Mouse (Mus musculus) forelimb bud, embryonic 11.5 days (tissue): Measurements from ENCODE around the gene Fam102a.
A peak's percentile ranks its signal among the peaks of the same experiment; 100 is the strongest.
"Not testable (repeated sequence)": the region's sequence is repeated elsewhere in the genome, so short reads cannot be mapped to it uniquely, and the experiment has no call there.

ENCODE experiments used
- DNase-seq: peaks from one replicate; pipeline ENCODE4 v3.0.0-alpha.2; 2012; ENCODE audit warnings: low read depth, low spot score

The Fam102a gene

DNA sequence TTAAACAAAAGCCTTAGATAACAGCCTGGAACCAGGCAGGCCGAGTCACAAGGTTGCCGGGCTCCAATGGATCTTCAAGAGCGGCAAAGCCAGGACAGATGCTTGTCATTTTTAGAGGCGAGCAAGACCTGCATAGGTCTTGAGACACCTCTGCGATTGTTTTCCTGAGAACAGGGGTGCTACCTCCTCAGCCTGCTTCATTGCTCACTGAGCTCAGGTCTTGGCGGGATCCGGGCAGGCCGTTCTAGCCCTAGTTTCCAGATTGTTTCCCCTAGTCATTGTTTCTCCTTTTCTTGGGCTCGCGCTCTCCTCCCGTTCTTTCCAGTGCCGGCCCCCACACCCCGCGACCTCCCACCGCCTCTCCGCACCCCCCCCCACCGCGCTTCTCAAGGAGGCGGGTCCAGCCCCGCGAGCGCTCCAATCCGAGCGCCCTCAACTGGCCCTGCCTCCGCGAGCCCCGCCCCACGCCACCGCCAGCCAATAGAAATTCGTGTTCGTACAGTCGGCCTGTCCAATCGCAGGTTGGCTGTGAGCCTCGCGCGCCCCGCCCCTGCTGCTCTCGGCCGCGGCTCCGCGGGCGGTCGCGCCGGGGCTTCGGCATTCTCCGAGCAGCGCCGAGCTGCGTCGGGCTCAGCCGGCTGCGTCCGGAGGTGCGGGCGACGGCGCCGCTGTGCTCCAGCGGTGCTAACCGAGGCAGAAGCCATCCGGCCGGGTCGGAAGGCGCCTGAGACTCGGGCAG lies at the start of gene Fam102a:
TSS of gene Fam102a (plus strand) at position 600 of the 739 bp plus-strand sequence.
- peak; percentile 96 for DNase-seq

DNA sequence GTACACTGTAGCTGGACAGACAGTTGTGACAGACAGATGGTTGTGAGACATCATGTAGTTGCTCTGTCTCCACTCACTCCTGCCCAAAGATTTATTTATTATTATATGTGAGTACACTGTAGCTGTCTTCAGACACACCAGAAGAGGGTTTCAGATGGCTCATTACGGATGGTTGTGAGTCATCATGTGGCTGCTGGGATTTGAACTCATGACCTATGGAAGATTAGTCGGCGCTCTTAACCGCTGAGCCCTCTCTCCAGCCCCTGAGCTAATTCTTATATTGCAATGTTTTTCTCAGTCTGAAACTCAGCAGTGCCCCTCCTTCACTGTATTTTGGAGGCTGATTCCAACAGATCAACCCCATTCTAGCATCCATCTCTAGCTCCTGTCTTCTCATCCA lies 49.4 kb upstream of the Fam102a start:
- no peak for DNase-seq

GRCm38 (mm10) chr2:32486155-32486554 lies 49.0 kb upstream of the Fam102a start:
- no peak for DNase-seq

DNA sequence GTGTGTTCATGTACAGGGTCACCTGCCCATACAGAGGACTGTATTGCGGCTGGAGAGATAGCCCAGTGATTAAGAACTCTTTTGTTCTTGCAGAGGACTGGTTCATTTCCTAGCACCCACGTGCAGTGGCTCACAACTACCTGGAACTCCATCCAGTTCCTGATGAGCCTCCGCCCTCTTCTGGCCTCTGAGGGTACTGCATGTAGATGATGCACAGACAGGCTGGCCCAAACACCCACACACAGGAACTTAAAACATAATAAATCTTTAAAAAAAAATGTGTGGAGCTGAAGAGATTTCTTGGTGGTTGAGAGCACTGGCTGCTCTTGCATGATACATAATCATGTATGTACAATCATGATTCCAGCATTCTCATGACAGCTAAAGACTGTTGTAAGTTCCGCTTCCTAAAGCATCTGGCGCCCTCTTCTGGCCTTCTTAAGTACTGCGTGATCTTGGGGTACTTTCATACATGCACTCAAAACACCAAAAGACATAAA lies 48.0 kb upstream of the Fam102a start:
- peak; percentile 94 for DNase-seq

GRCm38 (mm10) chr2:32488679-32489078 lies 46.5 kb upstream of the Fam102a start:
- peak; percentile 90 for DNase-seq

- not testable (repeated sequence) for DNase-seq
Observed at GRCm38 (mm10) chr2:32490730-32491129, 44.4 kb upstream of the Fam102a start.

GRCm38 (mm10) chr2:32492661-32493060 lies 42.5 kb upstream of the Fam102a start:
- no peak for DNase-seq

GRCm38 (mm10) chr2:32493301-32493701 lies 41.8 kb upstream of the Fam102a start:
- DNase-seq, result no peak

GRCm38 (mm10) chr2:32494522-32494921 lies 40.6 kb upstream of the Fam102a start:
- no peak for DNase-seq

- DNase-seq, result no peak
Observed at GRCm38 (mm10) chr2:32495185-32495726, 39.9 kb upstream of the Fam102a start.

GRCm38 (mm10) chr2:32496190-32496589 lies 38.9 kb upstream of the Fam102a start:
- DNase-seq, result no peak

DNA sequence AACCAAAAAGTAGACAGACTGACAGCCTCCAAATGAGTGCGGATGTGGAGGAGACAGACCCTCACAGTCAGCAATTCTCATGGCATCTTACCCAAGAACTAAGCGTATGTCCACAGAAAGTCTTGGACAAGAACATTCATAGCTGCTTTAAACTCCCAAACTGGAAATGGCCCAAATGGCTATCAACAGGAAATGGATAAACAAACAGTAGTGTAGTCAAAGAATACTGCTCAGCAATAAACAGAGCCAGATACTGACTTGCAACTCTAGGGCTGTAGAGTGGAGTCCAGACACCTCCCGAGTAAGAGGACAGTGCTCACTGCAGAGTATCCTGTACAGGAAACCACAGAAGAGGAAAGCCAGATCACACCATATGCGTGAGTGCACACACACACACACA lies 35.8 kb upstream of the Fam102a start:
- DNase-seq, result no peak

DNA sequence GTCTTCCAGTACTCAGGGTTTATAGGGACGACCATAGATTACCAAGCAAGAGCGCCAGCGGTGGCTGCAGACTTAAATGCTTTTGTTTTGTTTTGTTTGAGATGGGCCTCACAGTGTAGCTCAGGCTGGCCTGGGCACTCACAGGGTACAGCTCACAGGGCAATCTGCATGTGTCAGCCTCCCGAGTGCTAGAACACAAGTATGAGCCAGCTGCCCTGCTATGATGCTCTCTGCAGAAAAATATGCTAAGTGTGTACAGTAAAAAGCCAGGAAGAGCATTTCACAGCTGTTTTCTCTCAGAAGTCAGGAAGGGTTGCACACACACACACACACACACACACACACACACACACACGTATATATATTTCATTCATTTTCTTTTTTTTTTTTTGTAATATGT lies 34.7 kb upstream of the Fam102a start:
- no peak for DNase-seq

DNA sequence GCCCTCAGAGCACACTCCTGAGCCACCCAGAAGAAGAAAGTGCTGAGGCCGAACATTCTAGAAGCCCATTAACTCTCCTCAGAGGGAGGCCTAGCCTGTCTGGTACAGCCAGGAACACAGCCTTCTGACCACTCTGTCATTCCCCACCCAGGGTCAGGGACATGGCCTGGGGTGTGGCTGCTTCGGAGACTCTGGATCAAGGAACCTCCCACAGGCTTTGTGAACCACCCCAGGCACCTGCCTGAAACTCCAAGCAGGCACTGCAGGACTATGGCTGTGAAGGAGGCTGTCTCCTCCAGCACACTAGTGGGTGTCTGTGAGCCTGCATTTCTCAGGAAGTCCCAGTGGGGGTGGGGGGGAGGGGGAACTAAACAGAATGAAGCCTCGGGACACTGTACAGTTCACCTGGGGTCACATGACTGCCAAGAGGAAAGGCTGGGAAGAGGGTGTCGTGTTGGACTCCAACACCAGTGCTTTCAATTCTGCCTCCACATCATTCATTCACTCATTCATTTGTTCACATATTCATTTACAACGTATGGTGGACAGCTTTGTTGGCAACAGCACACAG lies 33.3 kb upstream of the Fam102a start:
- DNase-seq, result no peak

GRCm38 (mm10) chr2:32502843-32503242 lies 32.3 kb upstream of the Fam102a start:
- no peak for DNase-seq

GRCm38 (mm10) chr2:32503588-32503987 lies 31.5 kb upstream of the Fam102a start:
- DNase-seq, result no peak

DNA sequence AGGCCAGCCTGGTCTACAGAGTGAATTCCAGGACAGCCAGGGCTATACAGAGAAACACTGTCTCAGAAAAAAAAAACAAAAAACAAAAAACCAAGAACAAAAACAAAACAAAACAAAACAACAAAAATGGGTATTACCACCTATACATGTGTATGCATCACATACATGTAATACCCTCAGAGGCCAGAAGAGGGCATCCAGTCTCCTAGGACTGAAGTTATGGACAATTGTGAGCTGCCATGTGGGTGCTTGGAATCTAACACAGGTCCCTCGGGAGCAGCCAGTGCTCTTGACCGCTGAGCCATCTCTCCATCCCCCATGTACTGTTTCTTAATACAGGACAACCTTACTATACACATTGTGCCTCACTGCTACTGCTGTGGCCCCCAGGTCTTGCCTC lies 29.6 kb upstream of the Fam102a start:
- DNase-seq, result no peak

DNA sequence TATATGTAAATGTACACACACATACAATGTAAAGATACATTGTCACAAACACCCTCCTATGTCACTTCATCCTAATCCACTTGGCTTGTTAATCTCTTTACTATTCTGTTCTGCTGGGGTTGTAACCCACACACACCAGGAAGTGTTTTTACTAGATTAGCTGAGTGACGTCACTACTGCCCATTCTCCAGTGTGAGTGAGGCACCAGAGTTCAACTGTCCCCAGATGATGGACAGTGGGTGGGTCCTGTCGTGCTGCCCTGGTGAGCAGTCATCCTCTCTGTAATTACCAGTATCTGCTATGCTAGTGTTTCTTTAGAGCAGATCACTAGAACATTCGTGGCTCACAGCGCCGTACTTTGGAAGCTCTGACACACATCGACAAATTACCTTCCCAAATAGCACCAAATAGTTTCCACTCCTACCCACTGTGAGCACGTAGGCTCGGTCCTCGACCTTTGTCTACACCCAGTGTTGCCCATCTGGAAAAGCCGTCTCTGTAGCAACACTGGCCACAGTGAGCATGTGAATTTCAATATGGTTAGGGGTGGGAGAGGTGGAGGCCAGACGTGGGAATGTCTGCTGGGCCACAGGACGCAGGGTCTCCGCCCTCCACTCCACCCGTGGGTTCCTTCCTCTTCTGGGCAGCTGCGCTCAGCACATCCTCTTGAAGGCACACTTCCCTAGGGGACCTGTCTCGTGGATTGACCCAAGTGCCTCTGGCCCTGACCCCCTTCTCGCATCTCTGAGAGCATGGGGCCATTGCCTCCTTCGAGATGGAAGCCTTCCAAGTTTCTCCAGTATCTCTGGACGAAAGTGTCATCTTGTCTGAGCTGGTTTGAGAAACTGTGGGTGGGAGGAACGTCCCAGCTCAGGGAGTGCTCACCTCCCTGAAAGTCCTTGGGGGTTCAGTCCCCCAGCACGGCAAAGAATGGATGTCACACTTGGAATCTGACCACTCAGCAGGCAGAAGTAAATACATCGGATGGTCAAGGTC lies 28.2 kb upstream of the Fam102a start:
- DNase-seq, result no peak

DNA sequence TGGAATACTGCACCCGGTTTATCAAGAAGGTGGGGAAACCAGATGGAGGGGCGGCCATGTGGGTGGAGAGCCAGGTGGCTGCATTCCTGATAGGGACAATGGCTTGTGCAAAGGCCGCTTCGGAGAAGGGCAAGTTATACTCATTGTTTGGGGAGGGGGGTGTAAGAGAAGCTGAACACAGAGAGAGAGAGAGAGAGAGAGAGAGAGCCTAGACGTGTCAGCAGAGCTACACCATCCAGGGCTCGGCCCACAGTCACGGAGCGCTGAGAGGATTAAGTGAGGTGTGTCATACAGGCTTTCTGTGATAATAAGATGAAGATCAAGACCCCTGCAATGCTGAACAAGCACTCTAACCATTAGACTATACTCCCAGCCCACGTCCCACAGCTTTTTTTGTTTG lies 27.2 kb upstream of the Fam102a start:
- DNase-seq, result no peak

GRCm38 (mm10) chr2:32509287-32509686 lies 25.8 kb upstream of the Fam102a start:
- DNase-seq, result peak; percentile 79

GRCm38 (mm10) chr2:32509896-32510295 lies 25.2 kb upstream of the Fam102a start:
- no peak for DNase-seq

- DNase-seq, result no peak
Observed at GRCm38 (mm10) chr2:32512592-32512991, 22.5 kb upstream of the Fam102a start.
